Mouse (Mus musculus) small intestine, adult 2 months (tissue): ENCODE data around the gene Scnn1g. TPM values are rescaled to one million over a fixed set of nuclear protein-coding genes. Genes with fewer than 3 reads are reported as not detected.

ENCODE experiments used
- H3K27ac ChIP-seq: fragments of 200-500 bp; 2 replicates; pipeline ENCODE4 v1.5.1; 2012; ENCODE audit warnings: low read depth, low read length, control low read depth, inconsistent platforms; ENCODE audit not compliant: insufficient read depth
- H3K27me3 ChIP-seq: fragments of 200-500 bp; 2 replicates; pipeline ENCODE4 v1.6.1; 2012; ENCODE audit warnings: mild to moderate bottlenecking, moderate library complexity, low read length, inconsistent platforms; ENCODE audit not compliant: control insufficient read depth, insufficient read depth
- H3K36me3 ChIP-seq: fragments of 200-500 bp; 2 replicates; pipeline ENCODE4 v1.6.1; 2012; ENCODE audit warnings: mild to moderate bottlenecking, low read length, control low read depth, inconsistent platforms; ENCODE audit not compliant: control insufficient read depth, insufficient read depth
- H3K4me1 ChIP-seq: fragments of 200-500 bp; 2 replicates; pipeline ENCODE4 v1.6.1; 2012; ENCODE audit warnings: low read length, inconsistent platforms, mixed read lengths; ENCODE audit not compliant: control insufficient read depth, insufficient read depth, insufficient read length
- H3K4me3 ChIP-seq: fragments of 200-500 bp; 2 replicates; pipeline ENCODE4 v1.5.1; 2012; ENCODE audit warnings: low read depth, mild to moderate bottlenecking, control low read depth, inconsistent platforms, low read length, moderate library complexity
- CTCF ChIP-seq: fragments of 200-500 bp; IDR thresholded peaks from 2 replicates; pipeline ENCODE4 v1.5.1; 2012; ENCODE audit warnings: low read depth, mild to moderate bottlenecking, control low read depth, inconsistent platforms, low read length, moderate library complexity, mixed read lengths; ENCODE audit not compliant: insufficient replicate concordance, insufficient read length; ENCODE audit errors: extremely low read depth
- POLR2A ChIP-seq: fragments of 200-500 bp; IDR thresholded peaks from 2 replicates; pipeline ENCODE4 v1.6.1; 2012; ENCODE audit warnings: low read depth, mild to moderate bottlenecking, control low read depth, inconsistent platforms, low read length, moderate library complexity
- WGBS: fragments of 180-500 bp; shearing (Covaris S2); methylation state at CpG from one replicate; pipeline ENCODE4 v1.1.7; 2018; 5-methylcytosine and 5-hydroxymethylcytosine counted together
- polyA plus RNA-seq: library from polyadenylated mRNA; depleted of rRNA; stranded (reverse); fragments of >200 nt; gene quantifications from 2 replicates; pipeline ENCODE4 v1.2.3, GENCODE M21; 2012; rRNA removed

Gene Scnn1g
- 0.25 TPM in 1 of 2 replicates, not detected in the other for polyA plus RNA-seq

- H3K27ac ChIP-seq: no peak within 1 kb of the TSS
- no peaks in the 10 kb centered on the region; the same call in 1 of the 2 replicates for H3K4me1 ChIP-seq
- WGBS: 2% methylated on average over 38 of the region's 38 CpGs
- H3K4me3 ChIP-seq: peak within 1 kb of the TSS; percentile 49
- H3K36me3 ChIP-seq: no peaks in the 10 kb centered on the region
- H3K27me3 ChIP-seq: peaks cover 9% of the 10 kb centered on the region
- TF ChIP-seq POLR2A (peak; percentile 22; the same call in 1 of the 2 replicates), CTCF (peak; percentile 88)
Observed at GRCm38 (mm10) chr7:121734171-121734831, at the start of gene Scnn1g. Gene Scnn1g (plus strand): TSS chr7:121734479.

- WGBS: 89% methylated on average over 5 of the region's 5 CpGs
- Histone ChIP-seq H3K4me3 (no peak overlapping the region), H3K36me3 (no peaks in the 10 kb centered on the region), H3K27me3 (no peaks in the 10 kb centered on the region), H3K4me1 (no peaks in the 10 kb centered on the region), H3K27ac (no peak overlapping the region)
- TF ChIP-seq POLR2A: no peak
- TF ChIP-seq CTCF: no peak
Observed at GRCm38 (mm10) chr7:121685140-121685984, 48.9 kb upstream of the Scnn1g start.

- H3K27ac ChIP-seq: no peak overlapping the region
- no peaks in the 10 kb centered on the region for H3K36me3 ChIP-seq
- no peak for TF ChIP-seq CTCF
- TF ChIP-seq POLR2A: no peak
- no peak overlapping the region for H3K4me3 ChIP-seq
- H3K4me1 ChIP-seq: no peaks in the 10 kb centered on the region
- H3K27me3 ChIP-seq: no peaks in the 10 kb centered on the region
Observed at GRCm38 (mm10) chr7:121689338-121689737, 44.9 kb upstream of the Scnn1g start.

- no peak overlapping the region for H3K27ac ChIP-seq
- 55% methylated on average over 2 of the region's 2 CpGs for WGBS
- H3K27me3 ChIP-seq: no peaks in the 10 kb centered on the region
- no peak for TF ChIP-seq CTCF
- TF ChIP-seq POLR2A: no peak
- H3K36me3 ChIP-seq: no peaks in the 10 kb centered on the region
- H3K4me1 ChIP-seq: no peaks in the 10 kb centered on the region
- no peak overlapping the region for H3K4me3 ChIP-seq
Observed at GRCm38 (mm10) chr7:121691803-121692202, 42.5 kb upstream of the Scnn1g start.

GRCm38 (mm10) chr7:121697170-121697569 lies 37.1 kb upstream of the Scnn1g start:
- TF ChIP-seq CTCF (no peak), POLR2A (no peak)
- Histone ChIP-seq H3K36me3 (no peaks in the 10 kb centered on the region), H3K4me3 (no peak overlapping the region), H3K27ac (no peak overlapping the region), H3K27me3 (no peaks in the 10 kb centered on the region), H3K4me1 (0 out of 2 replicates have a peak, but pooled peaks cover 2% of the 10 kb centered on the region)

- Histone ChIP-seq H3K27me3 (no peaks in the 10 kb centered on the region), H3K4me3 (no peak overlapping the region), H3K4me1 (0 out of 2 replicates have a peak, but pooled peaks cover 2% of the 10 kb centered on the region), H3K36me3 (no peaks in the 10 kb centered on the region), H3K27ac (no peak overlapping the region)
- whole genome bisulfite sequencing: 65% methylated on average over 1 of the region's 1 CpGs
- TF ChIP-seq CTCF: no peak
- no peak for TF ChIP-seq POLR2A
Observed at GRCm38 (mm10) chr7:121697574-121697973, 36.7 kb upstream of the Scnn1g start.

GRCm38 (mm10) chr7:121699218-121699617 lies 35.1 kb upstream of the Scnn1g start:
- TF ChIP-seq CTCF (no peak), POLR2A (no peak)

More at GRCm38 (mm10) chr7:121699218-121699617, 35.1 kb upstream of the Scnn1g start:
- Histone ChIP-seq H3K36me3 (no peaks in the 10 kb centered on the region), H3K27ac (no peak overlapping the region), H3K4me3 (no peak overlapping the region), H3K27me3 (no peaks in the 10 kb centered on the region), H3K4me1 (0 out of 2 replicates have a peak, but pooled peaks cover 2% of the 10 kb centered on the region)
